Mouse (Mus musculus): ENCODE results near the gene Epha10. TPM values are rescaled to one million over a fixed set of nuclear protein-coding genes. Genes with fewer than 3 reads are reported as not detected.

Epha10 gene
- total RNA-seq, 1 experiment from 2014 or later = not detected

DNA sequence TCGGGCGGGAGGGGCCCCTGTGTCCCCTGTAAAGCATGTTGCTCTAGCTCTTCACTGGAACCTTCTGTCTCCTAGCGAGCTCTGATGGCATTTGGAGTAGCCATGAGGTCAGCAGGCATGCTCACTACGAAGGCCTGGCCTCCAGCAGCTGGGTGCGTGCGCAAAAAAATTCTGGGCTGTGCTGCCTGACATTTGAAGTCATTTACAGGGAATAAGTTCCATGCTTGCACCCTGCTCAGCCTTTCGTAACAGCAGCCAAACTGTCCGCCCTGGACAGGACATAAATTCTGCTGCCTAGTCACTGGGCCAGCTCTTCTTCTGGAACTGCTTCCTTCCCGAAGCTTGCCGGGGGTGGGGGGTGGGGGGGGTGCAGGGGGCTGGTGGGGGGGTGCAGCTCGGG, 78.4 kb downstream of the Epha10 start:
- no peak for ATAC-seq (ENCODE audit: extremely low read depth, insufficient number of reproducible peaks, low FRiP score, poor library complexity, severe bottlenecking)

DNA sequence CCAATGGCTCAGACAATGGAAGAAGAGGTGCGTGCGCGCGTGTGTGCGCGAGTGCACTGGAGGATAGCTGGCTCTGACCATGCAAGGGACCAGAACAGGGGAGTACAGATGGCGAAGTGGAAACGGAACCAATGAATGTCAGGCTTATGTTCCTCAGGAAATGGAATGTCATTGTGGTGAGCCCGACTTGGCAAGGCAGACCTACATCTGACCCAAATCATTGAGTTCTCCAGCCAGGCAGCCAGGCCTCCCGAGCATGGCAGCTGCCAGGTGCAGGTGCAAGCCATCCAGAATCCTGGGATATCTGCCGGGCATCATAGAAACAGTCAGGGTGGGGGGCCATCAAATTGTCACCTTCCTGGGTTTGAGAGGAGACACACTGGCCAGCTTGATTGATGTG, 80.2 kb downstream of the Epha10 start:
- ATAC-seq (ENCODE audit: extremely low read depth, insufficient number of reproducible peaks, low FRiP score, poor library complexity, severe bottlenecking) = no peak

DNA sequence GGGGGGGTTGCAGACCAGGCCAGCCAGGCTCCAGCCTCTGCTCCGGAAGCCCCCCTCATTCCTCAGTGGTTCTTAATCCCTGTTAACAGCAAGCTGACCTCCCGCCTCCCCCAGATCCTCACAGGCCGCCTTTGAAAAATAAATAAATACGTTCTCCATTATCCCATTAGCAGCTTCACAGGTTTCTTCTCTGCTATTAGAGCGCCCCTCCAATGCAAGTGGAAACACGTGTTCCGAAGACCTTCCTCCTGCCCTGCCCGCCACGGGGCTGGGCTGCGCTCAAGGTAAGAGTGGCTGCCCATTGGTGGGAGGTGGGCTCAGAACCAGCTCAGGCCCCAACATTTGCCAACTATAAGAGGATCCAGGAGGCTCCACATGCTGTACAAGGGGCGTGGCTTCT, 81.9 kb downstream of the Epha10 start:
- no peak for ATAC-seq (ENCODE audit: extremely low read depth, insufficient number of reproducible peaks, low FRiP score, poor library complexity, severe bottlenecking)

DNA sequence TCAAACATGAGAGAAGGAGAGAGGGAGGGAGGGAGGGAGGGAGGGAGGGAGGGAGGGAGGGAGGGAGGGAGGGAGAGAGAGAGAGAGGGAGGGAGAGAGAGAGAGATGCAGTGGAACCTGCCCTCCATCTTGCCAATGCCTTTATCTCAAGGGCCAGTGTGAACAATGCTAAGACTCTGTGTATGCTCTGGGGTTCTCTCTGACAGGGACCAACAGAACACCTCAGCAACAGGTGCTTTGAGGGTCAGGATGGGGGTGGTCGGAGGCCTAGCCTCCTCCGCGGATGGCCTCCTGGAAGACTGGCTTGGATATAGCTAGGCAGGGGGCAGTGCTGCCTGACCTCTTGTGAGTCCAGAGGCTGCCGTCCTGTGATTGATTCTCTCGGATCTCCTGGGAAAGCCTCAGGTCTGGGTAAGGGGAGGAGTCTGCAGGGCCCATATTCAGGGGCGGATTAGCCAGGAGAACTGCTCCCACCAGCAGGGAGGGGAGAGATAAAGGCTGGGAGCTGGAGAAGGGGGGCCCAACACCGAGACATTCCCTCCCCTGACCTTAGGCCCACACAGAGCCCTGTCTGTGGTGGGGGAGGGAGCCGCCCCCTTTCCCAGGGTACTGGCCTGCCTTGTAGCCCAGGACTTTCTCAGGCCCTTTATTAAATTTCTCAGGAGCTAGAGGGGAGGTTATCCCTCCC, 84.4 kb downstream of the Epha10 start:
- ATAC-seq (ENCODE audit: extremely low read depth, insufficient number of reproducible peaks, low FRiP score, poor library complexity, severe bottlenecking) = no peak

Other genes with a start within 250 kb of the Epha10 start
- gene Pou3f1, start 224.1 kb upstream of the Epha10 start, total RNA-seq (2017) = not detected in 2 replicates
- 35.6 and 46.1 TPM in 2 replicates for gene Utp11, start 187.3 kb upstream of the Epha10 start, total RNA-seq (2017)
- 9.7 and 12.0 TPM in 2 replicates for gene Fhl3, start 180.2 kb upstream of the Epha10 start, total RNA-seq (2017)
- 66.7 and 71.5 TPM in 2 replicates for gene Sf3a3, start 166.1 kb upstream of the Epha10 start, total RNA-seq (2017)
- gene Inpp5b, start 139.0 kb upstream of the Epha10 start, total RNA-seq (2017) = 26.2 and 27.1 TPM in 2 replicates
- gene Mtf1, start 78.8 kb upstream of the Epha10 start, total RNA-seq (2017) = 20.4 and 22.7 TPM in 2 replicates
- 22.5 and 30.2 TPM in 2 replicates for gene Yrdc, start 30.2 kb upstream of the Epha10 start, total RNA-seq (2017)
- gene 1110065P20Rik, start 29.7 kb upstream of the Epha10 start, total RNA-seq (2017) = 4.7 and 7.2 TPM in 2 replicates
- gene Maneal, start 18.7 kb upstream of the Epha10 start, total RNA-seq (2017) = 0.49 TPM in 1 of 2 replicates, not detected in the other
- gene 9930104L06Rik, start 56.1 kb downstream of the Epha10 start, total RNA-seq (2017) = 22.2 and 25.4 TPM in 2 replicates
- gene Cdca8, start 58.4 kb downstream of the Epha10 start, total RNA-seq (2017) = 0.93 and 2.1 TPM in 2 replicates
- 0.37 and 1.3 TPM in 2 replicates for gene Rspo1, start 105.5 kb downstream of the Epha10 start, total RNA-seq (2017)
- 84.1 and 99.5 TPM in 2 replicates for gene Gnl2, start 135.7 kb downstream of the Epha10 start, total RNA-seq (2017)
- gene Dnali1, start 184.8 kb downstream of the Epha10 start, total RNA-seq (2017) = 0.23 and 0.49 TPM in 2 replicates
- 26.2 and 30.0 TPM in 2 replicates for gene Snip1, start 185.8 kb downstream of the Epha10 start, total RNA-seq (2017)
- gene Meaf6, start 204.2 kb downstream of the Epha10 start, total RNA-seq (2017) = 23.8 and 38.1 TPM in 2 replicates
- 37.3 and 37.8 TPM in 2 replicates for gene Zc3h12a, start 246.9 kb downstream of the Epha10 start, total RNA-seq (2017)